Mouse (Mus musculus): Measurements from ENCODE around the gene Dnajb14.
"Not testable (repeated sequence)": the region's sequence is repeated elsewhere in the genome, so short reads cannot be mapped to it uniquely, and the experiment has no call there.

Dnajb14 gene

GRCm38 (mm10) chr3:137864124-137864987 is 3.1 kb upstream of the Dnajb14 start, which contains the start of gene H2afz:
TSS of gene H2afz (plus strand) at chr3:137864487.
- DNase-seq = peak; percentile 96 to 97

GRCm38 (mm10) chr3:137864988-137865982 is 2.2 kb upstream of the Dnajb14 start:
- peak; percentile 87 to 88 for DNase-seq

GRCm38 (mm10) chr3:137867133-137867436 is 390 bp upstream of the Dnajb14 start:
- no peak for DNase-seq

GRCm38 (mm10) chr3:137868094-137868913 is 829 bp downstream of the Dnajb14 start:
- no peak for DNase-seq

GRCm38 (mm10) chr3:137869395-137869794 is 1.9 kb downstream of the Dnajb14 start:
- no peak for DNase-seq

DNA sequence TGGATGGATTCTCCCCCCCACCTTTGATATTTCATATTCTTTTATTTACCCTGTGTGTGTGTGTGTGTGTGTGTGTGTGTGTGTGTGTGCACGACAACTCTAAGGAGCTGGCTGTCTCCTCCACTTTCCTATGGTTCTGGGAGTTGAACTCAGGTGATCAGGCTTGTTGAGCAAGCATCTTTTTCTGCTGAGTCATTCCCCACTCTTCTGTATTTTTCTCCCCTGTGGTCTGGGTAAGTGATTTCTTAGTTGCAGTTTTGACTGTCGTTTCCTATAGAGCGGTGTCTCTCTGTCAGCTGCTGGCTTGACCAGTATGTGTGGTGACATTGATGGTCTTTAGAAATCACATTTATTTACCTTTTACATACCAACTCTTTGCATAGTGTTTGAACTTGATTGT is 11.8 kb downstream of the Dnajb14 start:
- no peak for DNase-seq

GRCm38 (mm10) chr3:137880109-137880748 is 12.8 kb downstream of the Dnajb14 start:
- no peak for DNase-seq

GRCm38 (mm10) chr3:137881093-137881492 is 13.6 kb downstream of the Dnajb14 start:
- no peak for DNase-seq

DNA sequence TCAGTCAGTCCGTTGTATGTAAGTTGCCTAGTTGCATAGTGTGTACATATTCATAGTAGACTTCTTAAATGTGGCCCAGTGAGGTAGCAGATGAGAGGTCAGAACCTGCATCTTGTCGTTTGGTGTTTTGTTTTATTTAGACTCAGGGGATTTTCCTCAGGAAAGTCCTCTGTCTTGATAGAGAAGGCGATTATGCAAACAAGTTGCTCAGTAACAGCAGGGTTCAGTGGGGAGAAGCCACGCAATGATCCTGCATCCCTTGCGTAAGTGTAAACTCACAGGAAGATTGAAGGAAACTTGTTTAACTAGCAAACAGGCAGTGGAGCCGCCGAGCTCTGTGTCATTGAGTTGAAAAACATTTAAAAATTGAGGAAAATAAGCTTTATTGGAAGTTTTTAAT is 20.5 kb downstream of the Dnajb14 start:
- DNase-seq = no peak

GRCm38 (mm10) chr3:137891089-137891488 is 23.6 kb downstream of the Dnajb14 start:
- DNase-seq = no peak

DNA sequence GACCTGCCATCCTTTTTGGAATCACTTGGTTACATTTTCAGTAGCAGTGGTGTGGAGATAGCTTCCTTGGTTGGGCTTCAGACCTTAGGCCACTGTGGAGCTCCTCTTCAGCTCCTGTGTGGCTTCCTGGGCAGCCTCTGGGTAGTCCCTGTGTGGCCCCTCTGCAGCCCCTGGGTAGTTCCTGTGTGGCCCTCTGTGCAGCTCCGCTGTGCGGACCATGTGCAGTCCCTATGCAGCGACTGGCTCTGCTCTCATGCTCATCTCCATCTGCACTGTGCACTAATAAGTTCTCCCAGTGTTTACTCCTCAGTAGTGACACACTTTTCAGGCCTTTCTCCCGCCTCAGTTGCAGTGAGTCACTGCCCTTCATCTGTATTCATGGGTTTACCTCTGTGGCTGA is 24.6 kb downstream of the Dnajb14 start:
- no peak for DNase-seq

- no peak for DNase-seq
Observed at GRCm38 (mm10) chr3:137893789-137894188, 26.3 kb downstream of the Dnajb14 start.

DNA sequence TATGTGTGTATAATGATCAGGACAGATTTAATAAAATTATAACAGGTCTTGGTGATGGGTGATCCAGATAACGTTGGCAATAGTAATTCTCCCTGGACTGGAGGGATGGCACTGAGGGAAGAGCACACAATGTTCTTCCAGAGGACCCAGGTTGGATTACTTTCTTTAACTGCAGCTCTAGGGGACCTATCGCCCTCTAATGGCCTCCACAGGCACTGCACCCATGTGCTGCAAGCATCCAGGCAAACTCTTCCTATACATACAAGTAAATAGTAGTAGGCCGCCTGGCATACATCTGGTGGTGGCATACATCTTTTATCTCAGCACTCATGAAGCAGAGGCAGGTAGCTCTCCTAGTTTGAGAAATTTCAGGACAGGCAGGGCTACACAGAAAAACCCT is 27.7 kb downstream of the Dnajb14 start:
- peak; percentile 33 to 41 for DNase-seq

DNA sequence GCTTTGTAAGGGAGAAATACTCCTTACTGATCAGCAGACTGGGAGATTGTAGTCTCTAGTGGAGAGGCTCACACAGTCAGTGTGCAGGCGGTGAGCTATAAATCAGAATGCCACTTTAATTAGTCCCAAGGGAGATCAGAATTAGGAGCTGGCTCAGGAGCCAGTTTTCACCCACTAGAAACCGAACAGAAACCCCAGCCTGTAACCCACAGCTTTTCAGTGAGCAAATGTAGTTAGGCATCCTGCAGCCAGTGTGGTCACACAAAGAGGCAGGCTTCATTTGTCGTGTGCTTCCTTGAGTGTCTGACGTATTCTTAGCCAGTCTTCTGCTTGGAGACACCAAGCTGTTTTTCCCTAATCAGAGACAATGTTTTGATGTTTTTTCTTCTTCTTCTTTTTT is 28.9 kb downstream of the Dnajb14 start:
- DNase-seq = no peak

GRCm38 (mm10) chr3:137896867-137897266 is 29.4 kb downstream of the Dnajb14 start:
- DNase-seq = no peak

DNA sequence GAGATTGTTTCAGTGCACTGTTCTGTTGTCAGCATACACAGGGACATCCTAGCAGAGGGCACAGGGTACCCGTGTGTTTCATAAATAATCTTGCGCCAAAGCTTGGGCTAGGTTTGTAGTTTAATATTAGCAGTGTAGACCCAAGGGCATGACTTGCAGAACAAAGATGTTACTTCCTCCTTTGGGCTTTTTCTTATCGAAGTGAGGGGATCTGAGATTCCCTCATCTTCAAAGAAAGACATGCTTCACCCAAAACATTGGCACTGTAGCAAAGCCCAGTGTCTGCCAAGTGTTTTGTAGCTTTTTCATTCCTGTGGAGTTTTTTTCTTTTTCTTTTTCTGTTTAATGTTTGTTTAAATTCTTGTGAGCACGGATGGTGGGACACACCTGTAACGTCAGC is 30.2 kb downstream of the Dnajb14 start:
- no peak for DNase-seq

DNA sequence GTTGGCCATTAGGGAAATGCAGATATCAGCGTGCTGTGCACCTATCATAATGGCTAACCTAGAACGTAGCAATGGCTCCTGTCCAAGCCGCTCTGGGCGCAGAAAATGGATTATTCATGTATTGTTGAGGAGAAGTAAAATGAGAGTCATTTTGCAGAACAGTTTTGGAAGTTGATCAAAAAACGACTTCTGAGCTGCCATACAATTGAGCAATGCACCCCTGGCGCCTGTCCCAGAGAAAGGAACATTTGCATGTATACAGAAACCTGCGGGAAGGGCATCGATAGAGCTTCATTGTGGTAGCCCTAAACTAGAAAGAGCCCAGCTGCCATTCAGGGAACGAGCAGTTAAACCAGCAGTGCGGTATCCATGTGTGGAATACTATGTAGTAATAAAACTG is 32.7 kb downstream of the Dnajb14 start:
- no peak for DNase-seq

GRCm38 (mm10) chr3:137913093-137913492 is 45.6 kb downstream of the Dnajb14 start:
- no peak for DNase-seq

DNA sequence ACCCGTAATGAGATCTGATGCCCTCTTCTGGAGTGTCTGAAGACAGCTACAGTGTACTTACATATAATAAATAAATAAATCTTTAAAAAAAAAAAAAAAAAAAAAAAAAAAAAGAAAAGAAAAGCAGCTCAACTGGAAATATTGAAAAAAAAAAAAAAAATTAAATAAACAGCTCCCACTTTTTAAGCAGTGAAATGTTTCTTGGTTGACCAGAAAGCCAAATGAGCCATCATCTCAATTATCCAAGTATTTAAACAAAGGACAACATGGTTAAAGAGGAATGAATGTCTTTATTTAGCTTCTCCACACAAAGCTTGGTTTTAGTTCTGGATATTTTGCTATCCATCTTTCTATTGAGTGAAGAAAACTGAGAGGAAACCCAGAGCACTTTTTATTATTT is 47.1 kb downstream of the Dnajb14 start:
- not testable (repeated sequence) for DNase-seq

DNA sequence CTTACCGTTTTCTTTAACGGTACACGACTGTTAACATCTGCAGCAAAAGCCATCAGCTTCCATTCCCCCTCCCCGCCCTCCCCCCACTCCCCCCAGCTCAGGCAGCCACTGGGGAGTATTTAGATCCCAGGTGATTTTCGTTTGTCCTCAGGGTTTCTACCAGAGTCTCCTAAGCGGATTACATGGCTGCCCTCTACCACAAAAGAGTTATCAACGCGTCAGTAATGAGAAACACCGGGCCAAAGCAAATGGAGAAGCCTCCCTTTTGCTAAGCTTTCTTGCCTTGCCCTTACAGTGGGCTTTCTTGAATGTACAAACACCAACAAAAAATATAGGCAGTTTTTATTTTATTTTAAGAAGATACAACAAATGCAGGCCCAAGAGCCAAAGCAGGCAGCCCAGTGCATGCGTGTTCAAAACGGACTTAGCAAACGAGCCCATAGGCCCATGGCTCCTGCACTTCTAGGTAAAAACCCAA is 50.3 kb downstream of the Dnajb14 start:
- no peak for DNase-seq

GRCm38 (mm10) chr3:137918172-137918931 is 50.9 kb downstream of the Dnajb14 start, which contains the start of gene Lamtor3:
TSS of gene Lamtor3 (plus strand) at chr3:137918506.
- DNase-seq = peak; percentile 91 to 92

Measured in B cell, adult 2 months (primary cell).